Mouse (Mus musculus) megakaryocyte, embryonic 14.5 days (primary cell): ENCODE data around the gene Scg5.

Experiments used
- FLI1 ChIP-seq: IDR thresholded peaks from 2 replicates; pipeline ENCODE4 v1.6.1; 2012; ENCODE audit warnings: low read length, inconsistent platforms, mixed read lengths
- GATA1 ChIP-seq: IDR thresholded peaks from 3 replicates; pipeline ENCODE4 v1.6.1; 2012; ENCODE audit warnings: mixed read lengths, low read length, inconsistent platforms, borderline replicate concordance

DNA sequence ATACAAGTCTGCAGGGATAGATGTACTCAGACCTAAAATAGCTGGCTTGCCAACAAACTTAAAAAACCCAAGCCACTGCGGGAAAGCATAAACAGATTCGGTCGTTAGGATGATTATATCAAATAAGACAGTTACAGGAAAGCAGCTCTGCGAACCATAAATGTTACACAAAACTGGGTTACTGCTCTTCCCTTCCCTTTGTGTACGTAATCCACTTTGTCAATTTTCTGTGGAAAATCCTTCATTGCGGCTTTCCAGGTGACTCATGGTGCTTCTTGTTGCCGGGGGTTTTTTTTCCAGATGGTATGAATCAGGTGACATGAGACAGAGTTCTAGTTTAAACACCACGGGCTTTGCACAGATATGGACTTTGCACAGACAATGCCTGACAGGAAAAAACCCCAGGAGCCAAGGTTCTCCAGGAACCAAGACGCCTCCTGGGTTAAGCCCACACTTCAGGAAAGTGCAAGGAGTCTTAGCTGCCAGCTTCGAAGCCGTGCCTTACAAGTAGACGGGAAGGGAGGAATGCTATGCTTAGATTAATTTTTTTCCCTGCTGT is 7.7 kb downstream of the Scg5 start:
- TF ChIP-seq GATA1 (no peak), FLI1 (no peak)
